Mouse (Mus musculus) Patski (cell line): ENCODE data around the gene Zscan26. TPM values are rescaled to one million over a fixed set of nuclear protein-coding genes. Genes with fewer than 3 reads are reported as not detected.

Experiments used
- ATAC-seq: fragments of 100-300 bp; one replicate; pipeline ENCODE4 v1.8.0; 2021
- CTCF ChIA-PET: fragments of 350-600 bp; sonication (Branson Sonifier 250); formaldehyde crosslinking; loops from one replicate; lab custom pipeline; 2022; ENCODE audit warnings: inconsistent platforms; lab: Charles Lee
- POLR2A ChIA-PET: fragments of 350-600 bp; sonication (Branson Sonifier 250); formaldehyde crosslinking; loops from one replicate; lab custom pipeline; 2022; ENCODE audit warnings: antibody characterized with exemption, inconsistent platforms; lab: Charles Lee
- DNase-seq: peaks from one replicate; pipeline ENCODE4 v3.0.0-alpha.2; 2011; ENCODE audit warnings: low read depth, low spot score
- H3K27me3 ChIP-seq: fragments of 371-371 bp; one replicate; pipeline ENCODE4 v1.5.1; 2021
- CTCF ChIP-seq: fragments of 100-300 bp; IDR thresholded peaks from one replicate; pipeline ENCODE4 v1.5.1; 2021
- in situ Hi-C: fragments of 300-500 bp; cut with MboI; formaldehyde crosslinking; loops from 3 replicates; pipeline ENCODE4 v1.11.1; 2018; ENCODE audit warnings: low pct_unique_long_range_greater_than_20kb, mixed read lengths
- polyA plus RNA-seq: library from polyadenylated mRNA; unstranded; gene quantifications from one replicate; pipeline ENCODE4 v1.2.3, GENCODE M21; 2021

Gene Zscan26
- polyA plus RNA-seq, 1 experiment from 2014 or later = 25.5 TPM

GRCm38 (mm10) chr13:21395211-21395610 is 58.3 kb downstream of the Zscan26 start:
- in situ Hi-C loops = no loop called here
- ChIA-PET POLR2A (interaction anchor here (1.0 kb wide), 1 partner anchor 31 kb away, joined by 3 read pairs; no protein-coding TSS in a partner anchor), CTCF (interaction anchor here (1.8 kb wide), 1 partner anchor 21 kb away, joined by 3 read pairs; no protein-coding TSS in a partner anchor)
- TF ChIP-seq CTCF = no peak
- no peaks in the 10 kb centered on the region for H3K27me3 ChIP-seq
- ATAC-seq (no peak), DNase-seq (no peak)

Other genes with a start within 250 kb of the Zscan26 start
- gene Gpx5, start 161.0 kb downstream of the Zscan26 start, polyA plus RNA-seq = not detected
- gene Gpx6, start 141.6 kb downstream of the Zscan26 start, polyA plus RNA-seq = not detected
- not detected for gene Olfr1367, start 106.8 kb downstream of the Zscan26 start, polyA plus RNA-seq
- 10.4 TPM for gene Zscan12, start 90.9 kb downstream of the Zscan26 start, polyA plus RNA-seq
- gene Zkscan3, start 51.0 kb downstream of the Zscan26 start, polyA plus RNA-seq = 54.0 TPM
- gene Pgbd1, start 12.7 kb downstream of the Zscan26 start, polyA plus RNA-seq = 0.17 TPM
- gene Nkapl, start 14.8 kb upstream of the Zscan26 start, polyA plus RNA-seq = 0.42 TPM
- gene Zkscan4, start 25.2 kb upstream of the Zscan26 start, polyA plus RNA-seq = 2.5 TPM
- gene Gm10065, start 25.7 kb upstream of the Zscan26 start, polyA plus RNA-seq = not detected
- 34.4 TPM for gene AK157302, start 41.5 kb upstream of the Zscan26 start, polyA plus RNA-seq
- gene Gm11273, start 47.7 kb upstream of the Zscan26 start, polyA plus RNA-seq = 416 TPM
- 12.5 TPM for gene Zkscan8, start 77.4 kb upstream of the Zscan26 start, polyA plus RNA-seq
- gene Olfr1366, start 89.1 kb upstream of the Zscan26 start, polyA plus RNA-seq = 0.01 TPM
- gene Olfr1535, start 106.2 kb upstream of the Zscan26 start, polyA plus RNA-seq = 0.09 TPM
- gene Olfr1364, start 128.0 kb upstream of the Zscan26 start, polyA plus RNA-seq = not detected
- not detected for gene Olfr1362, start 160.3 kb upstream of the Zscan26 start, polyA plus RNA-seq
- not detected for gene Olfr11, start 188.8 kb upstream of the Zscan26 start, polyA plus RNA-seq
- gene Olfr1361, start 209.7 kb upstream of the Zscan26 start, polyA plus RNA-seq = not detected
- gene Olfr1360, start 223.7 kb upstream of the Zscan26 start, polyA plus RNA-seq = not detected
- not detected for gene Olfr1359, start 244.4 kb upstream of the Zscan26 start, polyA plus RNA-seq